Mouse (Mus musculus) left cerebral cortex, postnatal 25 days (tissue): ENCODE measurements around the gene Eif2d. TPM values are rescaled to one million over a fixed set of nuclear protein-coding genes. Genes with fewer than 3 reads are reported as not detected.

Source experiments
- DNase-seq, 2 experiments: peaks; one replicate each; pipeline ENCODE4 v3.0.0; 2022; ENCODE audit warnings: low spot score in 2 of 2, mixed read lengths in 1 of 2
- intact Hi-C: fragments of 180-260 bp; cut with DNase I; formaldehyde crosslinking; loops from one replicate; pipeline ENCODE4 v1.15.1; 2025
- total RNA-seq, 2 experiments: library from RNA; stranded (reverse); gene quantifications; 2 replicates each; pipeline ENCODE4 v1.2.3; 2021

The Eif2d gene
- total RNA-seq, 2 experiments from 2014 or later = 34.1 to 36.7 TPM

DNA sequence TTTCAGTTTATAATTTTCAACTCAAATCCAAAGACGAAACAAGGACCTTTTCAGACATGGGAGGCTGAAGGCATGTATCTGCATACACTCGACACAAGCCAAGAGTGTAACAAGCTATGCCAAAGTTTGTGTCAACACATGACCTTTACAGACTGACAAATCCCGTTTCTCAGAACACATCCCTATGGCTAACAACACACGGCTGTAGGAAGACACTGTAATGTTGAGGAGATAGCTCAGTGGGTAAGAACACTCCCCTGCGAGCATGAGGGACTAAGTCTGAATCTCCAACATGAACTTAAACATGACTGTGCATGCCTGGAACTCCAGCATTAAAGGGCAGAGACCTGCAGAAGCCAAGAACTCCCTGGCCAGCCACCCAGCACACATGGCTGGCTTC, 53.4 kb downstream of the Eif2d start:
- DNase-seq = no peak
- intact Hi-C loops = no loop called here

DNA sequence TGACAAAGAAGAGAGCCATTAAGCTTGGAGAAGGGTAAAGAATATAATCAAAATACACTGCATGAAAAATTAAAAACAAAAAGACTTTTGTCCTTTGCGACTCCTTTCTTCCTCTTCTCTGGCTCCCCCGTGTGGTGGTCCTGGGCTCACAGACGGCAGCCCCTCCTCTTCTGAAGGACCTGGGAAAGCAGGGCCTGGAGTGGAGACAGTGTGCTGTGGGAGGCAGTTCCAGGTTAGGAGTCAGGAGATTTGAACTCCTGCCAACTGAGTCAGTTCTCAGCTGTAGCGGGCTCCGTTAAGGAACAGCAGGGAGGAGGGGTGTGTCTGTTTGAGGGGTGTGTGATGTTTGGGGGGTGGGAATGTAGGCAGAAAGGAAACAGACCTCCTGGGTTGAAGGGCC, 54.5 kb downstream of the Eif2d start:
- peak in 1 of 2 experiments; percentile 48 for DNase-seq
- intact Hi-C loops = no loop called here

- no peak for DNase-seq
- intact Hi-C loops = no loop called here
Observed at GRCm38 (mm10) chr1:131208081-131208480, 55.1 kb downstream of the Eif2d start.

DNA sequence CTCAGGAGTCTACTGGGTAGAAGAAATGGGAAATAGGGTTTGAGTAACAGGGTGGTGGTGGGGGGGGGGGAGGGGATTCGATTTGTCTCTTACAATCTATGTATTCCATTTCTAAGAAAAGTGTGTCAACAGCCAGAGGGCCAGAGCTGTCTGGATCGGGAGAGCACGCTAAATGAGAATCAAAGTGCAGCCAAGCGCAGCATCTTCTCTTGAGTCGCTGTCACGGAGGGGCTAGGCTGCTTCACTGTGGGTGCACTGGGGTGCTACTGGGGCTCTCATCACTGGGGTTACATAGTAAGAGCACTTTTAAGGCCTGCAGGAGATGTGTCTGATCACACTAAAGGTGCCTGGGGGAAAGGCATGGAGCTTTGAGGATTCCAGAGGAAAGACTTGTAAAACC, 55.8 kb downstream of the Eif2d start:
- no peak for DNase-seq
- intact Hi-C loops = no loop called here

- intact Hi-C loops = loop anchor here (2.0 kb wide), 1 partner anchor 37 kb away; no protein-coding TSS in a partner anchor
- DNase-seq = peak in 1 of 2 experiments; percentile 63
Observed at GRCm38 (mm10) chr1:131209971-131210426, 57.0 kb downstream of the Eif2d start.

- intact Hi-C loops = loop anchor here (2.0 kb wide), 1 partner anchor 35 kb away; no protein-coding TSS in a partner anchor
- DNase-seq = no peak
Observed at GRCm38 (mm10) chr1:131211655-131212054, 58.7 kb downstream of the Eif2d start.

DNA sequence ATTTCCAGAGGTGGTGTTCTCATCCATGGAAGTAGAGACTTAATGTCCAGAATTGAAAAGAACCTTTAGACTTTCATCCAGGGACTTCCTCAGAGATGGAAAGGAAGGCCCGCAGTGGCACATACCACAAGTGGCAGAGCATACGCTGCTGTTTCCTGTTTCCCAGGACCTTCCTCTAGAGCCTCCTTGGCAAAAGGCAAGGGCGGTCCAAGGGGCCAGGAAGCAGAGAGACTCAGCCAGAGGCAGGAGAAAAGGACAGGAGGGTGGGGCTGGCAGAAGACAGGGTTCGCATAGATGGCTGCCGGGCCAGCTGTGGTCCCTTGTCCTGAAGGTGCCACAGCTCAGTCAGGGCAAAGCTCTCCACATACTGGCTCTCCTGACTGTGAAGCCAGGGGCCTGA, 60.0 kb downstream of the Eif2d start:
- intact Hi-C loops = no loop called here

DNA sequence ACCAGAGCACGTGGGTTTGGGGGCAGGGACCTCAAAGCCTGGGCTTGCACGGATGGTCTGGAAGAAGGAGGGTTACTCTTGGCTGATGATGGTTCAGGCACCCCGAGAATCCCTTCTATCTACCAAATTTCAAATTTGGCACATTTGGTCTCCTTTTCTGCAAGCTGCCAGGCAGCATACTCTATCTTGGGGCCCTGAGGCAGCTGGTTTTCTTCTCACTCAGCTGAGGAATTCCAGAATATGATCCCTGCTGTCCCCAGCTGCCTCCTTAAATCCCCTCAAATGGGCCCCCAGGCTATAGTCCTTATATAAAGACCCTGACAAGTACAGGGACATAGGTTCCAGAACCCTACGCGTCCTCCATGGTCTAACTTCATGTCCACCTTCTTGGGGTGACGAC, 60.4 kb downstream of the Eif2d start:
- intact Hi-C loops = no loop called here

More for the DNA sequence above, 60.0 kb downstream of the Eif2d start:
- DNase-seq = no peak

GRCm38 (mm10) chr1:131218933-131219332, 66.0 kb downstream of the Eif2d start:
- intact Hi-C loops = no loop called here
- DNase-seq = no peak

More for the DNA sequence above, 60.4 kb downstream of the Eif2d start:
- peak in 1 of 2 experiments; percentile 65 for DNase-seq

GRCm38 (mm10) chr1:131221822-131222590, 69.0 kb downstream of the Eif2d start:
- intact Hi-C loops = no loop called here
- peak in 1 of 2 experiments; percentile 43 for DNase-seq

DNA sequence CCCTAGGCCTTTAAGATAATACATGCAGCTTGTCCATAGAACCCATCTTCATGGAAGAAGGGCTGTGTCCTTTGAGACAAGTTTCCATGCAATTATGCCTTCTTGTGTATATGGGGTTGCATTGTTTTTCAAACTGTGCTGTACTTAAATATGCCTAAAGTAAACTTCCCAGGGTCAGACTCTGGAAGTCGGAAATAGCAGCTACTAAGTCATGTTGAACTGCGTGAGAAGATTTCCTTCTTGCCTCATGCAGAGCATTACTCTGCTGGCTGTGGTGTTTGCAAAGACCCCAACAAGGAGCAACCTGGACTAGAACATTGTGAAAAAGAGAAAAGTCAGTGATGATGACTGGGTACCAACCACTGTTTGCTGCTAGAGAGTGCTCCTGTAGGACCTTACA, 70.4 kb downstream of the Eif2d start:
- DNase-seq = no peak
- intact Hi-C loops = no loop called here

GRCm38 (mm10) chr1:131224848-131225471, 72.0 kb downstream of the Eif2d start:
- DNase-seq = no peak
- intact Hi-C loops = no loop called here

GRCm38 (mm10) chr1:131228225-131228624, 75.2 kb downstream of the Eif2d start:
- intact Hi-C loops = no loop called here

DNA sequence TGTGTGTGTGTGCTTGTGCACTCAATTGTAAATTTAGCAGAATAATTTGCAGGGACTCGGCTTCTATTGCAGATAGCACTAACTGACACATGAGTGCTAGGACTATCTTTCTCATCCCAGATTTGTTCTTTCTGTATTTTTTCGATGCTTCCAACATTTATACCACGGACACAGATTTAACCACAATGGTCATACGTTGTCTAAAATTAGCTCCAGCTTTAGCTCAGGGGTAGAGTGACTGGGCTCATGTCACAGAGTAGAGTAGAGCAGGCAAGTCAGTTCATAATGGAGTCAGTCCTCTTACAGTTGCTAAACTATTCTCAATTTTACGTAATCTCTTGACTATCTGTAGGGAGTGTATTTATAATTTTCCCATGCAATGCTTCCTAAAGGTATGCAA, 75.7 kb downstream of the Eif2d start:
- DNase-seq = no peak
- intact Hi-C loops = no loop called here

More at GRCm38 (mm10) chr1:131228225-131228624, 75.2 kb downstream of the Eif2d start:
- no peak for DNase-seq

DNA sequence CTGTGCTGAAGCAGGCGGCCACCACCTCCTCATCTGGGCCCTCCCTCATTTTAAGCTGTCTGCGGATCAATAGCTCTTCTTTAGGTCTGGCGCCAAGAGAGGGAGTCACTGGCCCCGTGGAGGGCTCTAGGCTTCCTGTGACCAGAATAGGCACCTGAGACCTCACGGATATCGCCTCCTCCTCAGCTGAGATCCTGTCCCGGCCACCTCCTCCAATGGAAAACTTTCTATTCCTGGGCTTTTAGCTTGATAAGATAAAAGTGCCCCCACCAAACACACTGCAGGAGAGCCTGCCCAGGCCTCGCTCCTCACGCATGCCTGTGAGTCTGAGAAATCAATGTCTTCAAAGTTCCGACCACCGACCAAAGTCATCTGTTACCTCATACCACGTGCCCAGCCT, 80.5 kb downstream of the Eif2d start:
- DNase-seq = no peak
- intact Hi-C loops = no loop called here

DNA sequence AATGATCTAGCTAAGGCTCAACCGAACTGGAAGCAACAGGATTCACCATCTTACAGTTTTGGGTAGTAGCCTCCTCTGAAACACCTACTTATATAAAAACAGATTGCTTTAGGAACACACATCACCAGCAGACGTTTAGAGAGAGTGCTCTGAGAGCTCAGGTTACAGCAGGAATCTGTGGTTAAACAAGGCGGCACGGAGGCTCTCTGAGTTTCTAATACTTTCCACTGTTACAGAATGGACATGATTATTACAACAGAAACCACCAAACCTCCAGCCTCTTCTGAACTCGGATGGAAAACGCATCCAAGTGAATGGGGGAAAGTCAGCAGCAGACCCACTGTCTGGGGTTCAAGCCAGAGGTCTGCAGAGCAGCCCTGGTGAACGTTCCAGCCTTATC, 83.1 kb downstream of the Eif2d start:
- intact Hi-C loops = no loop called here
- DNase-seq = no peak

Other genes with a start within 250 kb of the Eif2d start
- not detected for gene Il20, start 241.7 kb upstream of the Eif2d start, total RNA-seq
- not detected for gene Il19, start 213.1 kb upstream of the Eif2d start, total RNA-seq
- not detected for gene Il10, start 133.3 kb upstream of the Eif2d start, total RNA-seq
- 10 to 100 TPM; 25.8 to 28.3 TPM for gene Mapkapk2, start 55.4 kb upstream of the Eif2d start, total RNA-seq
- 10 to 100 TPM in 1 of 2 experiments, 1 to 10 TPM in 1; 9.4 to 14.1 TPM for gene Dyrk3, start 14.8 kb upstream of the Eif2d start, total RNA-seq
- gene Rassf5, start 92.1 kb downstream of the Eif2d start, total RNA-seq = 10 to 100 TPM; 24.0 to 25.3 TPM
- gene Ikbke, start 126.4 kb downstream of the Eif2d start, total RNA-seq = 1 to 10 TPM; 1.4 to 1.7 TPM